Mouse (Mus musculus): ENCODE measurements around the gene Laptm5. TPM values are rescaled to one million over a fixed set of nuclear protein-coding genes. Genes with fewer than 3 reads are reported as not detected.

Laptm5 gene
- 10.5 and 15.4 TPM in 2 replicates for polyA plus RNA-seq (2016; fragmentation: Nextera tagmentation; extraction: Ambion mirVana)

DNA sequence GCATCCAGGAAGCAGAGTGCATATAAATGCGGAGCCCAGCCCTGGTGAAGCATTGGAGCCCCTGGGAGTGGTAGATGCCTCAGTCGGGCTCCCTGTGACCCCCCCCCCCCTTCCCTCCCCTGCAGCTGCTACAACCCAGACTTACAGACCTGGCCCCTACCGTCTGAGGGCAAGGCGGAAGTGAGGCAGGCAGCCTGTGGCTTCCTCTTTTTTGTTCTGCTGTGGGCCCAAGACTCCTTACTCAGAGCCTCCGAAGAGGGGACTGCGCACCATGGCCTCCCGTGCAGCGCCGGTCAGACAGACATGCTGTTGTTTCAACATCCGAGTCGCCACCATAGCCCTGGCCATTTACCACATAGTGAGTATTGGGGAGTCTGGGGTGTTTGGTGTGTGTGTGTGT lies at the start of gene Laptm5:
Gene Laptm5, plus strand, starts transcription at position 49 of the 400 bp plus-strand sequence.
- Histone ChIP-seq H3K27me3 (ENCODE audit: low read depth, poor library complexity, severe bottlenecking) (peaks cover 13% of the 10 kb centered on the region; the same call in 1 of the 2 replicates), H3K9me3 (replicated peaks) (no peaks in the 10 kb centered on the region), H3K4me3 (no peak within 1 kb of the TSS), H3K36me3 (no peaks in the 10 kb centered on the region), H3K27ac (peak within 1 kb of the TSS; percentile 61), H3K4me1 (peaks cover 56% of the 10 kb centered on the region)
- no peak for DNase-seq (ENCODE audit: low spot score)
- WGBS, result 72% methylated on average over 11 of the region's 11 CpGs

DNA sequence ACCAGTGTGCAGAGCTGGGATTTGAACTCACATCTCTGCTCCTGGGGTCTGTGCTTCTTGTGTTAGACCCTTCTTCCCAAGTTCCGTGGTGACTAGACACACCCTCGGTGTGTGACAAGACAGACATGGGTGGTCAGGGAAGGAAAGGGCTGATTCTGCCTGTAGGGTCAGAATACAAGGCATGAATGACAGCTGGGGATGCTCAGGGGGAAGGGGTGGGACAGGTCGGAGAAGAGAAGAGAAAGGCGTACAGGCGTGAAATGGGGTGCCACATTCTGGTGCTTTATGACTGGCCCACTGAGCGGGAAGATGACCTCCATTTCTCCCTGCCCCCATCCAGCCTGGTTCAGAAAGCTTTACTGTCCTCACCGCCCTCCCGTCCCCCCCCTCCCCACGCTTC lies 47.5 kb upstream of the Laptm5 start:
- 39% methylated on average over 9 of the region's 9 CpGs for WGBS
- no peaks in the 10 kb centered on the region for H3K9me3 ChIP-seq (replicated peaks)
- peaks cover 84% of the 10 kb centered on the region for H3K27me3 ChIP-seq (ENCODE audit: low read depth, poor library complexity, severe bottlenecking)
- H3K4me1 ChIP-seq, result peaks cover 25% of the 10 kb centered on the region
- DNase-seq (ENCODE audit: low spot score), result no peak
- H3K4me3 ChIP-seq, result no peak overlapping the region
- no peak overlapping the region for H3K27ac ChIP-seq
- no peaks in the 10 kb centered on the region for H3K36me3 ChIP-seq

DNA sequence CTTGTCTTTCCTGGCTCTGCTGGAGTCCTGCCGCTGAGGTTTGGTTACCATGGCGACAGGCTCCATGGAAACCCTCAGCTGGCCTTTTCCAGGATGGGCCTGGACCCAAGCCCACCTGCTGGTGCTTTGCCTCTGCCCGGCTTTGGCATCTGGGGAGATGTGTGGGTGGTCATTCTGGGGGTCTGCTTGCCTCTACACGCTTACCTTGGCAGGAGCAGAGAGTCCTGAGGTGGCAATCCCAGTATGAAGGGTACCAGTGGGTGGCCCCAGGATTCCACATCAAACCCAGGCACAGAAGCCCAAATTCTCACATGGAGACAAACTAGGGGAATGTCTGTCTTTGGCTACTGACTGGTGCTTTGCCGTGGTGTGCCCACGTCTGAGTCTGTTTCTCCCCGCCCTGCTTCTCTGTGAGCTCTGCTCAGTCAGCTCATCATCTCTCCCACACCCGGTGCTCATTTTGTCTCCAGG lies 47.0 kb upstream of the Laptm5 start:
- peak; percentile 77 for DNase-seq (ENCODE audit: low spot score)
- H3K27ac ChIP-seq, result no peak overlapping the region
- H3K27me3 ChIP-seq (ENCODE audit: low read depth, poor library complexity, severe bottlenecking), result peaks cover 79% of the 10 kb centered on the region
- H3K36me3 ChIP-seq, result no peaks in the 10 kb centered on the region
- H3K9me3 ChIP-seq (replicated peaks), result no peaks in the 10 kb centered on the region
- peaks cover 25% of the 10 kb centered on the region for H3K4me1 ChIP-seq
- whole genome bisulfite sequencing, result 40% methylated on average over 8 of the region's 8 CpGs
- no peak overlapping the region for H3K4me3 ChIP-seq

DNA sequence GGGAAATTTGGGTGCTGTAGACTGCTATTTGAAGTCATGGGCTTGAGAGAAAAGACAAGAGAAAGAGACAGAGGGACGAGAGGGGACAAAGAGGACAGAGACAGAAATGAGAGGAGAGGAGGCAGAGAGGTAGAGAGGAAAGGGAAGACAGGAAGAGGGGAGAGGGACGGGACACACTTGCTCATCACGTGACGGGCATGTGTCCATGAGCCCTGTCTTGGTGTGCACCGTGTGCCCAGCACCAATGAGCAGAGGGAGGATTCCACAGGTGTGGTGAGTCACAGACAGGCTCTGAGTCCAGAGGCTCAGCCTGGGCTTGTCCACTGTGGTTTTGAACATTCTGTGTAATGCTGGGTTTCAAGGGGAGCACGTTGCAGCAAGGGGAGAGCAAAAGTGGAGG lies 45.0 kb upstream of the Laptm5 start:
- H3K9me3 ChIP-seq (replicated peaks), result no peaks in the 10 kb centered on the region
- H3K4me1 ChIP-seq, result peaks cover 23% of the 10 kb centered on the region
- DNase-seq (ENCODE audit: low spot score), result no peak
- no peaks in the 10 kb centered on the region for H3K36me3 ChIP-seq
- no peak overlapping the region for H3K27ac ChIP-seq
- WGBS, result 67% methylated on average over 6 of the region's 6 CpGs
- H3K27me3 ChIP-seq (ENCODE audit: low read depth, poor library complexity, severe bottlenecking), result peaks cover 59% of the 10 kb centered on the region
- no peak overlapping the region for H3K4me3 ChIP-seq

DNA sequence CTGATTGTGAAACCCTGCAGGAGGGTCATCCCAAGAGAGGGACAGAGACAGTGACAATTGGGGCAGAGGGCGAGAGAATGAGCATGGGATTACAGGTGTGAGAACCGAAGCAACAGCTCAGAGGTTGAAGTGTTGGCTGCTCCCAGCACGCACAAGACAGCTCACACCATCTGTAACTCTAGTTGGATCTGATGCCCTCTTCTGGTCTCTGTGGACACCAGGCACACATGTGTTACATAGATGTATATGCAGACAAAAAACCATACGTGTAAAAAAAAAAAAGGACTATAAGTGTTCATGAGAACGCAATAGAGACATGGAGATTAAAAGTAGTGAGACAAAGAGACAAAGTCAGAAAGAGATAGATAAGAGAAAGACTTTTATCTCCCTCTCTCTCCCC lies 44.1 kb upstream of the Laptm5 start:
- Histone ChIP-seq H3K27ac (no peak overlapping the region), H3K9me3 (replicated peaks) (no peaks in the 10 kb centered on the region), H3K27me3 (ENCODE audit: low read depth, poor library complexity, severe bottlenecking) (peaks cover 53% of the 10 kb centered on the region), H3K4me3 (no peak overlapping the region), H3K36me3 (no peaks in the 10 kb centered on the region), H3K4me1 (peaks cover 23% of the 10 kb centered on the region)
- DNase-seq (ENCODE audit: low spot score), result no peak
- WGBS, result 59% methylated on average over 5 of the region's 5 CpGs

DNA sequence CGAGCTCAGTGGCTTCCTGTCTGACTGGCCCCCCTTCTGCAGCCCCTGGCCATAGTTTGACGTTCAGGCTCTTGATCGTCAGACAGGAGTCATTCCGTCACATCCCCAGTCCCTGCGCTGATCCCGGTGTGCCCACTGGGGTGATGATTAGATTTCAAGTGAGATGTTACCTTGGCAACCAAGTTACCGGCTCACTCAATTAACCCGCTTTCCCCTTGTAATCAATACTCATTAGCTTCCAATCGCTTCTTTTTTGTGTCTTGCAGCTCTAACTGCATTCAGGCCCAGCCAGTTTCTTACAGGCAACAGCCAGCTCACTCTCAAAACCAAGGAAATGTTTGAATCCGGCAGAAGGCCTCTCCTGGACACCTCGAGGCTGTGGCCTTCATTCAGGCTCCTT lies 40.5 kb upstream of the Laptm5 start:
- H3K4me3 ChIP-seq, result no peak overlapping the region
- H3K9me3 ChIP-seq (replicated peaks), result no peaks in the 10 kb centered on the region
- DNase-seq (ENCODE audit: low spot score), result no peak
- WGBS, result 52% methylated on average over 11 of the region's 11 CpGs
- peaks cover 24% of the 10 kb centered on the region for H3K4me1 ChIP-seq
- H3K36me3 ChIP-seq, result no peaks in the 10 kb centered on the region
- no peak overlapping the region for H3K27ac ChIP-seq
- peaks cover 51% of the 10 kb centered on the region for H3K27me3 ChIP-seq (ENCODE audit: low read depth, poor library complexity, severe bottlenecking)

DNA sequence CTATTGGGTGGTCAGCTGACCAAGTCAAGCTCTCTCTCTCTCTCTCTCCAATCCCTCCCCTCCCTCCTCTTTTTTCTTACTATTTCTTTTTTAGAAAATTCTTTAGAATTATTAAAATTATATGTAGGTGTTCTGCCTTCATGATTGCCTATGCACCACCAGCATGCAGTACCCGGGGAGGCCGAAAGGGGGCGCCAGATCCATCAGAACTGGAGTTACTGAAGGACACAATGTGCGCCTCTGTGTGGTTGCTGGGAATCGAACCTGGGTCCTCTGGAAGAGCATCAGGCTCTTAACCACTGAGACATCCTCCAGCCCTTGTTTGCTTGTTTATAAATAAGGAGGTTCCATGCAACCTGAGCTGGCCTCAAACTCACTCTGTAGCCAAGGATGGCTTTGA lies 39.5 kb upstream of the Laptm5 start:
- peaks cover 45% of the 10 kb centered on the region for H3K27me3 ChIP-seq (ENCODE audit: low read depth, poor library complexity, severe bottlenecking)
- H3K4me3 ChIP-seq, result no peak overlapping the region
- H3K36me3 ChIP-seq, result no peaks in the 10 kb centered on the region
- H3K27ac ChIP-seq, result no peak overlapping the region
- H3K4me1 ChIP-seq, result peaks cover 33% of the 10 kb centered on the region
- no peaks in the 10 kb centered on the region for H3K9me3 ChIP-seq (replicated peaks)
- 84% methylated on average over 5 of the region's 5 CpGs for WGBS
- no peak for DNase-seq (ENCODE audit: low spot score)

DNA sequence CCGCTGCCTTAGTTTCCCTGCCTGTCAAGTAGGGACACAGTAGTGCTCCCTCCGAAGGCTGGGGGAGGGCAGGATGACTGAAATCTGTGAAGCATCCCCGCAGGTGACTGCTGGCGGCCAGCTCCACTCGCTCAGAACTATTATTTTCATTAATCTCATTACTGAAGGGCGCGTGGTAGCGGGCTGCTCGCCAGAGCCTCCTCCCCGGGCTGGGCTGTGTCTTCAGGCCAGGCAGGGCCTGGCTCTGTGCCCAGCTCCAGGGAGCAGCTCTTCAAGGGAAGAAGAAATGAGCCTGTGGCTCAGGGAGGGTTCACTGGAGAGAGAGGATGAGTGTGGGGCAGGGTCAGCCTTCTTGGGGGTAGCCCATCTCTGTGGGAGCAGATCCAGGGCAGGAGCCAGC lies 38.3 kb upstream of the Laptm5 start:
- H3K27ac ChIP-seq, result no peak overlapping the region
- no peak for DNase-seq (ENCODE audit: low spot score)
- peaks cover 41% of the 10 kb centered on the region for H3K27me3 ChIP-seq (ENCODE audit: low read depth, poor library complexity, severe bottlenecking)
- H3K36me3 ChIP-seq, result no peaks in the 10 kb centered on the region
- peaks cover 45% of the 10 kb centered on the region for H3K4me1 ChIP-seq
- 57% methylated on average over 10 of the region's 10 CpGs for WGBS
- no peak overlapping the region for H3K4me3 ChIP-seq
- no peaks in the 10 kb centered on the region for H3K9me3 ChIP-seq (replicated peaks)

DNA sequence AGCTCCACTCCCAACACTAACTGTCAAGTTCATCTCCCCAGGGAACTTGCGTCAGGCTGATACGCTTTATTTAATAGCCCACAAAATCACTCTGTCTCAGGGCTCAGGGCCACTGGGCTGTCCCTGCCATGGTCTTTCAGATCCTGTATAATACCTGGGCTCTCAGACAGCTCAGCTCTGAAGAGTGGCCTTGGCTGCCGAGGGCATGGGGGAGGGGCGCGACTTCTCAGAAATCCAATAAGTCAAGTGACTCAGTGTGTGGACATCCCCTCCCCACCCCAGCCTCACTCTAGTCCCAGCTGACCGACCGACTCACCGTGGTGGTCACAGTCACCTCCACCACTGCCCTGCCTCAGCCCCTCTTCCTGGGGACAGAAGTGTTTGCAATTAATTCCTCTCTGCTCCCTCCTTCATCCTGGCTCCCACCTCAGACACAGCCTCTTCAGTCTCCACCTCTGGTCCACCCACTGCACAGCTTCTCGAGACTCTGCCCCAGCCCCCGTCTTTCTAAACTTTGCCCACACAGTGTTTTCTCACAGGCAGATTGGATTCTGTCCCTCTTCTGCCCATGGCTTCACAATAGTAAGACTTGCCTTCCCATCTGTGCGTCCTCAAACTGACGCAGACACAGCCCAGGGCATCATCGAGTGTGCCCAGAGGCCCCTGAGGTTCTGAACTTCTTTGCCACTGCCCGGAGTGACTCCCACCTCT lies 36.8 kb upstream of the Laptm5 start:
- Histone ChIP-seq H3K27me3 (ENCODE audit: low read depth, poor library complexity, severe bottlenecking) (peaks cover 41% of the 10 kb centered on the region), H3K4me3 (no peak overlapping the region), H3K9me3 (replicated peaks) (no peaks in the 10 kb centered on the region), H3K4me1 (peaks cover 50% of the 10 kb centered on the region), H3K27ac (no peak overlapping the region), H3K36me3 (no peaks in the 10 kb centered on the region)
- no peak for DNase-seq (ENCODE audit: low spot score)
- 61% methylated on average over 14 of the region's 14 CpGs for WGBS

DNA sequence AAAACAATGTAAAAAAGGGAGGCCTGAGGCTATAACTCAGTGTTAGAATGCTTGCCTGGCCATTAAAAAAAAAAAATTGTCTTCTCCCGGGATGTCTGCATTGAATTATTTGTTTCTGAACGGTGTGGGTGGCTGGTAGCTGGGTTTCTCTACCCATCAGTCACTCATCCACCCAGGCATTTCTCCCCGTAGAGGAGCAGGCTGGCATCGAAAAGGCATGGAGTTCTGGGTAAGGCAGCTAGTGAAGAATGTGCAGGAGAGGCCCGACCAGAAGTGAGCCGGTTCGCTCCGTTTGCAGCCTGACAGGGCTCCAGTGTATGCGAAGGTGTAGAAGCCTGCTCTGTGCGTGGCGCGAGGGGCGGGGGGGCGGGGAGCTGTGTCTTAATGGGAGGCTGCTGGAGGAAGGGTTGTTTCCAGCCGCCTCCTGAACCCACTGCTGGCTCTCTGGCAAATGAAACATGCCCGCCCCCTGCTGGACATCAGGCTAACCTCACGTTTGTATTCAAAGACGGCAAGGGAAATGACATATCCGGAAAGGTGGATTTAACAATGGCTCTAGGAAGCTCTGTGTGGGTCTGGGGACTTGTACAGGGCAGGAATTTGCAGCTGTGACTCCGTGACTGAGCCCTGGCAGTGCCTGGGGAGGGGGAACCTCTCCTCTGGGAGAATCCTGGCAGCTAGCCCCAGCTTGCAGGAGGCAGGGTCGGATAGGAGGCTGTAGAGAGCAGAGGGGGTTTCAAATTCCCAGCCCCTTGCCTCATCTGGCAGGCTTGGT lies 34.5 kb upstream of the Laptm5 start:
- Histone ChIP-seq H3K27me3 (ENCODE audit: low read depth, poor library complexity, severe bottlenecking) (peaks cover 53% of the 10 kb centered on the region), H3K4me1 (peaks cover 46% of the 10 kb centered on the region), H3K36me3 (no peaks in the 10 kb centered on the region), H3K9me3 (replicated peaks) (no peaks in the 10 kb centered on the region), H3K27ac (peak overlapping the region; percentile 86), H3K4me3 (peak overlapping the region; percentile 38)
- DNase-seq (ENCODE audit: low spot score), result peak; percentile 98
- 7% methylated on average over 21 of the region's 21 CpGs for WGBS

DNA sequence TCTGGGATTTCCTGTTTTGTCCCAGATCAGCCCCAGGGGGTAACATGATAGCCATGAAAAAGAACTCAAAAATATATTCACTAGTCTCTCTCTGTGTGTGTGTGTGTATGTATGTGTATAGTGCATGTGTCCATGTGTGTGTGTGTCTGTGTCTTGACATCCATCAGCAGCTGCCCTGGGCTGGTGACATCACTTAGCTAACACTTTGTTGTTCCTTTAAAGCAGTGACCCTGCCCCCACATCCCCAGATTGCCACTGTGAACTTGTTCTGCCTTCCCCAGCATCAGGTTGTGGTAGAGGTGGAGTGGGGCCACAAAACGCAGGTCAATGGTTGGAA lies 33.9 kb upstream of the Laptm5 start:
- H3K9me3 ChIP-seq (replicated peaks), result no peaks in the 10 kb centered on the region
- H3K27me3 ChIP-seq (ENCODE audit: low read depth, poor library complexity, severe bottlenecking), result peaks cover 53% of the 10 kb centered on the region
- WGBS, result 54% methylated on average over 1 of the region's 1 CpGs
- H3K36me3 ChIP-seq, result no peaks in the 10 kb centered on the region
- H3K27ac ChIP-seq, result peak overlapping the region; percentile 86
- H3K4me3 ChIP-seq, result peak overlapping the region; percentile 38
- no peak for DNase-seq (ENCODE audit: low spot score)
- H3K4me1 ChIP-seq, result peaks cover 52% of the 10 kb centered on the region

DNA sequence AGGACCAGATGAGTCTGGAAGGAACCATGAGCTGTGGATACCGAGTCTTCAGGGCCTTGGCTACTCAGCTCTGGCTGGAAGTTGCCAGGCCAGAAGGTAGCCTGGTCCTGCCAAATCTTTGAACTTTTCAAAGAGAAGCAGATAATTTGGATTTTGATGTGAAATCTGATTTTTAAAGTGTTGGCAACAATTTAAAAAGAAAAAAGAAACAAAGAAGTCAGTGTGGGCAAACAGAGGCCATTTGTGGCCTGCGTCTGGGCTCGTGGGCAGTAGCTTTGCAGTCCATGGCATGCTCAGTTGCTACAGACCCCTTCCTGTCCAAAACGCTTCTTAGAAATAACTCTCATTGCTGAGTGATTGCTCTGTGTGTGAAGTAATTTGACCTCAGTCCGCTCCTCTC lies 31.6 kb upstream of the Laptm5 start:
- H3K9me3 ChIP-seq (replicated peaks), result no peaks in the 10 kb centered on the region
- H3K27ac ChIP-seq, result no peak overlapping the region
- no peak for DNase-seq (ENCODE audit: low spot score)
- peaks cover 36% of the 10 kb centered on the region for H3K27me3 ChIP-seq (ENCODE audit: low read depth, poor library complexity, severe bottlenecking)
- no peaks in the 10 kb centered on the region for H3K36me3 ChIP-seq
- H3K4me3 ChIP-seq, result no peak overlapping the region
- peaks cover 49% of the 10 kb centered on the region for H3K4me1 ChIP-seq
- WGBS, result 72% methylated on average over 5 of the region's 5 CpGs

DNA sequence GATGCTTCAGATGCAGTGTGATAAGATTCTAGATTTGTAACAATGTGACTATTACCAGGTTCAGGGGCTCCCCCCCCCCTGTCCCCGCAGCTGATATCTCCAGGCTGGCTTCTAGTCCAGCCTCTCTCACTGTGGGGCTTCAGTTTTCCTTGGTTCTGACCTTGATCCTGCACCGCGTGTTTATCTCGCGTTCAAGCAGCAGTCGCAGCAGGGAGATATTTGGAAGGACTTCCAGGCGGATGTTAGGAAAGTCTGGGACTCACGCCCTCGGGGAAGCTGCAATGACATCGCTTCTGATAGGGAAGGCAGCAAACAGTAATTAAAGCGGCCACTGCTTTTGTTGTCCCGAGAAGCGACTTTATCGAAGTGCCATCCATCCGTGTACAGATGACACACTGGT lies 30.2 kb upstream of the Laptm5 start:
- no peak overlapping the region for H3K27ac ChIP-seq
- H3K9me3 ChIP-seq (replicated peaks), result no peaks in the 10 kb centered on the region
- H3K4me1 ChIP-seq, result peaks cover 54% of the 10 kb centered on the region
- no peaks in the 10 kb centered on the region for H3K36me3 ChIP-seq
- H3K27me3 ChIP-seq (ENCODE audit: low read depth, poor library complexity, severe bottlenecking), result peaks cover 22% of the 10 kb centered on the region
- no peak for DNase-seq (ENCODE audit: low spot score)
- no peak overlapping the region for H3K4me3 ChIP-seq
- 78% methylated on average over 15 of the region's 15 CpGs for WGBS
